Mouse (Mus musculus) spleen, adult 2 months (tissue): ENCODE data around the gene Slc27a1.

Experiments
- CTCF ChIP-seq: fragments of 200-500 bp; IDR thresholded peaks from 2 replicates; pipeline ENCODE4 v1.5.1; 2011; ENCODE audit warnings: mild to moderate bottlenecking, inconsistent platforms; ENCODE audit not compliant: insufficient read depth, insufficient read length, insufficient replicate concordance; ENCODE audit errors: extremely low read depth
- POLR2A ChIP-seq: fragments of 200-500 bp; IDR thresholded peaks from 2 replicates; pipeline ENCODE4 v1.6.1; 2011; ENCODE audit warnings: low read depth, low read length, inconsistent platforms

DNA sequence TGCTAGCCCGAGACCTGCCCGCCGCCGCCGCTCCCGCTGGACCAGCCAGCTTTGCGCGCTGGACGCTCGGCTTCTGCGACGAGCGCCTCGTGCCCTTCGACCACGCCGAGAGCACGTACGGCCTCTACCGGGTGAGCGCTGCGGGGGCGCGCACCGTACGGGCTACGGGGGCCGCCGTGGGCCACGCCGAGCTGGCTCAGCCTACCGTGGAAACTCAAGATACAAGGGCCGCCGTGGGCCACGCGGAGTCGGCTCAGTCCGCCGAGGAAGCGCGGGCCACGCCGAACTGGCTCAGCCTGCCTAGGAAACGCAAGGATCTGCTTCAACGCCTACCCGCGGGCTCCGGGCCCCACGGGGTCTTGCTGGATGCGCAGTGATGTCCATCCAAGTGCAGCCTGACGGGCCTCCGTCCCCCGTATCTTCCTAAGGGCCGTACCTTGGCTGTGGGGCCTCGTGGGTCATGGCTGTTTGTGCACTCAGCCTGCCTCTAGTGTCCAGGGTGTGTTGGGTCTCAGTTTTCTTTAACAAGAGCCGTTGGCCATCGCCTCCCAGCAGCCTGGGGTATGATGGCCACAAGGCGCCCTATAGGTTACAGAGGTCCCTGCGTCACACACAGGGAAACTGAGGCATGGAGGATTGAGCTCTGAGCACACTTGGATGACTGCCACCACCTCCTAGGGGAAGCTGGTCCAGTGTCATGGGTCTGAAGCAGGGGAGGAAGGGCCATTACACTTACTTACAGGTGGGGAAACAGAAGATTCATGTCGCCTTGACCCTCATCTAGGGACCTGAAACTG is 23.9 kb downstream of the Slc27a1 start:
- no peak for TF ChIP-seq CTCF
- TF ChIP-seq POLR2A = no peak; the same call in 1 of the 2 replicates
